Mouse (Mus musculus) midbrain, embryonic 15.5 days (tissue): ENCODE measurements around the gene Ciz1. TPM values are rescaled to one million over a fixed set of nuclear protein-coding genes. Genes with fewer than 3 reads are reported as not detected.

ENCODE experiments used
- ATAC-seq: fragments of 200-750 bp; cut with Nextera tagmentation; replicated peaks from 2 replicates; pipeline ENCODE4 v1.8.0; 2017; ENCODE audit warnings: moderate TSS enrichment
- H3K27ac ChIP-seq: fragments of 300-500 bp; sonication (generic); 2 replicates; pipeline ENCODE4 v1.5.1; 2015; ENCODE audit warnings: mild to moderate bottlenecking, inconsistent platforms
- H3K27me3 ChIP-seq: fragments of 300-500 bp; sonication (generic); replicated peaks from 2 replicates; pipeline ENCODE4 v1.6.1; 2015; ENCODE audit warnings: inconsistent platforms
- H3K36me3 ChIP-seq: fragments of 300-500 bp; sonication (generic); replicated peaks from 2 replicates; pipeline ENCODE4 v1.6.1; 2015; ENCODE audit warnings: inconsistent platforms
- H3K4me1 ChIP-seq: fragments of 300-500 bp; sonication (generic); 2 replicates; pipeline ENCODE4 v1.6.1; 2015; ENCODE audit warnings: inconsistent platforms
- H3K4me2 ChIP-seq: fragments of 300-500 bp; sonication (generic); 2 replicates; pipeline ENCODE4 v1.6.1; 2015; ENCODE audit warnings: inconsistent platforms, mild to moderate bottlenecking, moderate library complexity
- H3K4me3 ChIP-seq: fragments of 300-500 bp; sonication (generic); 2 replicates; pipeline ENCODE4 v1.5.1; 2015; ENCODE audit warnings: mild to moderate bottlenecking, inconsistent platforms
- H3K9ac ChIP-seq: fragments of 300-500 bp; sonication (generic); 2 replicates; pipeline ENCODE4 v1.6.1; 2015; ENCODE audit warnings: mild to moderate bottlenecking, inconsistent platforms
- H3K9me3 ChIP-seq: fragments of 300-500 bp; sonication (generic); 2 replicates; pipeline ENCODE4 v1.6.1; 2016; ENCODE audit warnings: inconsistent platforms
- WGBS: fragments of 180-500 bp; shearing (Covaris S2); methylation state at CpG from one replicate; pipeline ENCODE4 v1.1.7; 2015; ENCODE audit warnings: mixed read lengths; 5-methylcytosine and 5-hydroxymethylcytosine counted together
- polyA plus RNA-seq: library from polyadenylated mRNA; unstranded; fragments of >200 nt; fragmentation: Nextera tagmentation; extraction: Ambion mirVana; gene quantifications from 2 replicates; pipeline ENCODE4 v1.2.1, GENCODE M21; 2015

The Ciz1 gene
- polyA plus RNA-seq, 1 experiment from 2014 or later: 64.4 TPM

DNA sequence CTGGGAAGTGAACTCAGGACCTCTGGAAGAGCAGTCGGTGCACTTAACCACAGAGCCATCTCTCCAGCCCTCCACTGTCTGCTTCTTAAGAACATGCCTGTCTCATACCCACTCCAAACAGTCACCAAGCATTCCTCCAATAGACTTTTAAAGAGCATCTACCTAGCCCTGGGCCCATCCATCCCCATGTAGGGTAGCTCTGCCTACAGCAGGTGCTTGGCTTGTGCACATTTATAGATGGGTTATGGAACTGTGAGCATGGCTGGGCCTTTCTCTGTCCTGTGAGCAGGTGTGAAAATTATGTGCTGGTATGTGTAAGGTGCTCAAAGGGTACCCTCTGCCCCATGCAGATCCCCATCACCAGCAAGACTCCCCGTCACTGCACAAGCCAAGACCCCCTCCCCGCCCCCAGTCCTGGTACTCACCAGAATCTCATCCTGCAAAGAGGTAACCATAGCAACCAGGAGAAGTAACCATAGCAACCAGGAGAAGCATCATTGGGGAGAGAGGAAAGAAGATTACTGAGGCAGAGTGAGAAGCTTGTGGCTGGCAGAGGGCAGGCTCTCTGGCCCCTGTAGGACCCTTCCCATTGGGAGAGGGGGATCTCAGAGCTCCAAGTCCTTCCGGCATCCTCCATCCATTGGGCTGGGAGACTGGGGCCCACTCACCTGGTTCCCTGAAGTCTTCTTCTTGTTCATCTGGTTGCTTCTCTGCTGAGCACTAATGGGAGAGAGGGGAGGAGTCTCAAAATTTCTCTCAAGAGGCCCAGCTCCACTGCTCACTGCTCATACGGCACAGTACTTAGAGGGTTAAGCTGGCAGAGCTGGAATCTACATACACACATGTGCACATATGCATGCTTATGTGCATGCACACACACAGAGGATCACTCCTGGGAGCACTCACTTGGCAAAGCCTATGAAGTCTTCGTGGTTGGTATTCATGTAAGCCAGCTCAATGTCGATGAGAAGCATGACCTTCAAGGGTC, 29.1 kb upstream of the Ciz1 start:
- Histone ChIP-seq H3K27ac (peak overlapping the region; percentile 92), H3K36me3 (peaks cover 9% of the 10 kb centered on the region; the same call in 1 of the 2 replicates), H3K9ac (no peak overlapping the region; the same call in 1 of the 2 replicates), H3K4me2 (peak overlapping the region; percentile 39), H3K4me1 (peaks cover 32% of the 10 kb centered on the region), H3K27me3 (no peaks in the 10 kb centered on the region), H3K9me3 (no peaks in the 10 kb centered on the region), H3K4me3 (no peak overlapping the region; the same call in 1 of the 2 replicates)
- WGBS: 33% methylated on average over 7 of the region's 7 CpGs
- peak; percentile 86 for ATAC-seq

DNA sequence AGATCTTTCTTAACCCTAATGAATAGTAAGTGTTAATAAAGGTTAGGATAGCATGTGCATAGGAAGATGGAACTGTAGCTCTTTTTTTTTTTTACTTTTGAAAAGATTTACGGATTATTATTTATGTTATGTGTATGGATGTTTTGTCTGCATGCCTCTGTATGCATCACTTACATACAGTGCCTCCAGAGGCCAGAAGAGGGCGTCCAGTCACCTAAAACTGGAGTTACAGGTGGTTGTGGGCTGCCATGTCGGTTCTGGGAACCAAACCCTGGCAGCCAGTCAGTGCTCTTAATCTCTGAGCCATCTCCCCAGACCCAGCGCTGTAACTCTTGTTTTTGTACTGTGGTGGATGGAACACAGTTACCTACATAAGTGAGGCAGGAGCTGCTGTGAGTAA, 27.8 kb upstream of the Ciz1 start:
- Histone ChIP-seq H3K27me3 (no peaks in the 10 kb centered on the region), H3K36me3 (peaks cover 9% of the 10 kb centered on the region; the same call in 1 of the 2 replicates), H3K9ac (no peak overlapping the region), H3K9me3 (no peaks in the 10 kb centered on the region), H3K4me3 (no peak overlapping the region), H3K4me2 (no peak overlapping the region), H3K4me1 (peaks cover 23% of the 10 kb centered on the region), H3K27ac (0 out of 2 replicates have a peak overlapping the region, but pooled peaks have one; percentile 32)
- ATAC-seq: no peak
- WGBS: 63% methylated on average over 4 of the region's 4 CpGs

DNA sequence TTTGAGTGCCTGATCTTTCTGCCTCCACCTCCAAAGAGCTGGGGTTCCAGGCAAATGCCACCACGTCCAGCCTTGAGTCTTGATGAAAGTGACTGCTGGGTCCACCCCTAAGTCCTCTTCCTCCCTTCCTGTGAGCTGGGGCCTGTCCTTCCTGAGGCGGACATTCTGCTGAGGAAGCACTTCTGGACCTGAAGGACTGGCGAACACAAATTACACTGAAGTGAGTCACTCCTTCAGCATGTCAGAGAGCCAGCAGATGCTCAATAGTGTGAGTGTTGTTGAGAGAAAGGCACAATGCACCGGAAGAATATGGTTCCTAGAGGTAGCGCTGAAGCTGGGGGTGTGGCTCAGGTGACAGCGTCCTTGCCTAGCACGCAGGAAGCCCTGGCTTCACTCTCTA, 26.8 kb upstream of the Ciz1 start:
- Histone ChIP-seq H3K9me3 (no peaks in the 10 kb centered on the region), H3K36me3 (peaks cover 5% of the 10 kb centered on the region; the same call in 1 of the 2 replicates), H3K4me1 (peaks cover 23% of the 10 kb centered on the region), H3K9ac (no peak overlapping the region), H3K4me2 (no peak overlapping the region), H3K27ac (0 out of 2 replicates have a peak overlapping the region, but pooled peaks have one; percentile 41), H3K27me3 (no peaks in the 10 kb centered on the region), H3K4me3 (no peak overlapping the region)
- 81% methylated on average over 7 of the region's 7 CpGs for WGBS
- no peak for ATAC-seq

DNA sequence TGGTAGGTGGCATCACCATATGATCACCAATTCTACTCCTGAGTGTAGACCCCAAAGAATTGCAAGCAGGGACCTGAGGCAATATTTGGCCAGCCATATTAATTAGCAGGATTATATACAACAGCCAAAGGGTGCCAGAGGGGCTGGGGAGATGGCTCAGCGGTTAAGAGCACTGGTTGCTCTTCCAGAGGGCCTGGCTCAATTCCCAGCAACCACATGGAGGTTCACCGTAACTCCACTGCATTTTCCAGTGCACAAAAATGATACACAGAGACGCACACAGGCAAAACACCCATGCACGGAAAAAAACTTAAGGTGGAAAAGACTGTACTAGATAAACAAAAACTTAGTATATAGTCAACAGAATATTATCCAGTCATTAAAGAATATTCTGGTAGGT, 24.9 kb upstream of the Ciz1 start:
- 77% methylated on average over 4 of the region's 4 CpGs for WGBS
- Histone ChIP-seq H3K4me2 (no peak overlapping the region), H3K36me3 (peaks cover 8% of the 10 kb centered on the region; the same call in 1 of the 2 replicates), H3K27me3 (no peaks in the 10 kb centered on the region), H3K9ac (no peak overlapping the region), H3K4me1 (peaks cover 16% of the 10 kb centered on the region), H3K9me3 (no peaks in the 10 kb centered on the region), H3K27ac (no peak overlapping the region), H3K4me3 (no peak overlapping the region)
- ATAC-seq: no peak

DNA sequence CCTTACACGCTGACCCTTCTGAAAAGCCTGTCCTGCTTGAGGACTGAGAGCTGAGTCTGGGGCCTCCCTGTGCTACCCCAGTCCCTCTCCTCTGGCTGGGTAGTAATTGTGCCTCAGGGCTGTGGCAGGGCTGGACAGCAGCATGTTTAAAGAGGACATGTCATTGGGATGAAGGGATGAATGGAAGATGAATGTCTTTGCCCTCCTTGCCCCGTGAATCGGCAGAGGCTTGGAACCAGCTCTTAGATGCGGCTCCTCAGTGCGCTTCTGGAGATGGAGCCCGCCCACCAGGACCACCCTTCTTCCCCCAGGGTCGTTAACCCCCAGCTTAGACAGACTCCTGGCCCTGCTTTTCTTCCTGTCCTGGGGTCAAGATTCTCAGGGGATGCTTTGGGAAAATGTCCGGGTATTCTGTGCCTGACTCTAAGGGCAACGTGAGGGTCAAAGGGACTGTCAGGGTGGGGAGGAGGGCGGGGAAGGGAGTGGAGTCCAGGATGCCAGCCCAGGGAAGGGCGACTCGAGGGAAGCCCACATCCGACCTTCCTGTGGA, 23.1 kb upstream of the Ciz1 start:
- H3K4me3 ChIP-seq: no peak overlapping the region
- H3K4me2 ChIP-seq: no peak overlapping the region
- H3K9ac ChIP-seq: no peak overlapping the region
- H3K36me3 ChIP-seq: peaks cover 14% of the 10 kb centered on the region; the same call in 1 of the 2 replicates
- H3K9me3 ChIP-seq: no peaks in the 10 kb centered on the region
- H3K27ac ChIP-seq: no peak overlapping the region
- no peak for ATAC-seq
- WGBS: 39% methylated on average over 13 of the region's 13 CpGs
- no peaks in the 10 kb centered on the region; the same call in 1 of the 2 replicates for H3K27me3 ChIP-seq
- H3K4me1 ChIP-seq: no peaks in the 10 kb centered on the region

DNA sequence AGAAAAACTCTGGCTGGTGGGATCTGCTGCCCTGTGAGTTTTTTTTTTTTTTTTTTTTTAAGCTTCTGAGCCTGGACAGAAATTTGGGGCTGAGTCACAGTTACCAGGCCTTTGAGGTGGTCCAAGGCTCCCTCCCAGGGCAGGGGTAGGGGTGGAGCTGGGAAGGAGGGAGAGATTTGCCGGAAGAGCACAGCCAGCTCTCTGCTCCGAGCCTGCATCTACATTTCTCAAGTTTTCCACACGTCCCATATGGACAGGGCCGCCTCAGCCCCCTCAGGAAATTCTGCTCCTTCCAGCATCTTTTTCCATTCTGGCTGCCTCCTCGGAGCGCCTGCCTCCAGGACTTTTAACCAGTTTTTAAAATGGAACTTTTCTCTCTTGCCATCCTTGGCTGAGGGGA, 22.6 kb upstream of the Ciz1 start:
- Histone ChIP-seq H3K4me1 (no peaks in the 10 kb centered on the region), H3K27ac (no peak overlapping the region), H3K4me3 (no peak overlapping the region), H3K9me3 (no peaks in the 10 kb centered on the region), H3K9ac (no peak overlapping the region), H3K36me3 (peaks cover 17% of the 10 kb centered on the region; the same call in 1 of the 2 replicates), H3K27me3 (no peaks in the 10 kb centered on the region; the same call in 1 of the 2 replicates), H3K4me2 (no peak overlapping the region)
- no peak for ATAC-seq
- WGBS: 62% methylated on average over 6 of the region's 6 CpGs

DNA sequence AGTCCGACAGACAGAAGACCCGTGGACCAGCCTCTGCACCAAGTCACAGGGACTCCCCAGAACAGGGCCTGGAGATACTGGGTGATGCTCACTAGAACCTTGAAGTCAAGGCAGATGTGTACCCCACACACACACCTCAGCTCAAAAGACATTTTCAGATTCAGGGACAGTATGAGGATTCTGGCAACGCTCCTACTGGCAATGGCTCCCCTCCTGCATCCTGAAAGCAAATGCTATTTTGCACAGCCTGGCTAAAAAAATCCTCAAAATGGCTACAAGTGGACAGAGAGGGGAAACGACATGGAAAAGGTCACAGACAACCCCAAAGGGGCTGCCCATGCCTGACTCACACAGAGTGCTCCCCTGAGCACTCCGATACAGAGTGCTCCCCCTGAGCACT, 20.0 kb upstream of the Ciz1 start:
- Histone ChIP-seq H3K4me3 (no peak overlapping the region), H3K4me1 (no peaks in the 10 kb centered on the region), H3K36me3 (peaks cover 27% of the 10 kb centered on the region), H3K27ac (no peak overlapping the region), H3K4me2 (no peak overlapping the region), H3K27me3 (peaks cover 3% of the 10 kb centered on the region; the same call in 1 of the 2 replicates), H3K9ac (no peak overlapping the region), H3K9me3 (no peaks in the 10 kb centered on the region)
- 93% methylated on average over 5 of the region's 5 CpGs for WGBS
- ATAC-seq: no peak

DNA sequence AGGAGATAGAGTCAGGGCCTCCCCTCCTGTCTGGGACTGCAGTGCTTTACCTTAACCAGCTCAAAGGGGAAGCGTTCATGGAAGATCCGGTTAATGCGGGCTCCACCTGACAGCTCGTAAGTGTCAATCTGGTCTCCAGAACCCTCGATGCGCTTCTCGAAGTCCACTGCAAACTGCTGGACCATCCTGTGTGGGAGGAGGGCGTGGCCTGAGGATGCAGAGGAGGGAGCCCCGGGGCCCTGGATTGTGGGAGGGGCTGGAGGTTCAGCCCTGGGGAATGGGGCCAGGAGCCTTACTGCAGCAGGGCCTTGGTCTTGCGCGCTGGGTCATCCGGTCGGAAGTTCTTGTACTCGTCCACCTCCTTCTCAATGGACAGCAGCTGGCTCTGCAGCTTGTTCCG, 16.2 kb upstream of the Ciz1 start:
- Histone ChIP-seq H3K4me3 (no peak overlapping the region), H3K4me2 (no peak overlapping the region), H3K9me3 (no peaks in the 10 kb centered on the region), H3K9ac (no peak overlapping the region), H3K4me1 (no peaks in the 10 kb centered on the region), H3K36me3 (peaks cover 40% of the 10 kb centered on the region), H3K27ac (no peak overlapping the region), H3K27me3 (peaks cover 3% of the 10 kb centered on the region; the same call in 1 of the 2 replicates)
- WGBS: 56% methylated on average over 15 of the region's 15 CpGs
- no peak for ATAC-seq

DNA sequence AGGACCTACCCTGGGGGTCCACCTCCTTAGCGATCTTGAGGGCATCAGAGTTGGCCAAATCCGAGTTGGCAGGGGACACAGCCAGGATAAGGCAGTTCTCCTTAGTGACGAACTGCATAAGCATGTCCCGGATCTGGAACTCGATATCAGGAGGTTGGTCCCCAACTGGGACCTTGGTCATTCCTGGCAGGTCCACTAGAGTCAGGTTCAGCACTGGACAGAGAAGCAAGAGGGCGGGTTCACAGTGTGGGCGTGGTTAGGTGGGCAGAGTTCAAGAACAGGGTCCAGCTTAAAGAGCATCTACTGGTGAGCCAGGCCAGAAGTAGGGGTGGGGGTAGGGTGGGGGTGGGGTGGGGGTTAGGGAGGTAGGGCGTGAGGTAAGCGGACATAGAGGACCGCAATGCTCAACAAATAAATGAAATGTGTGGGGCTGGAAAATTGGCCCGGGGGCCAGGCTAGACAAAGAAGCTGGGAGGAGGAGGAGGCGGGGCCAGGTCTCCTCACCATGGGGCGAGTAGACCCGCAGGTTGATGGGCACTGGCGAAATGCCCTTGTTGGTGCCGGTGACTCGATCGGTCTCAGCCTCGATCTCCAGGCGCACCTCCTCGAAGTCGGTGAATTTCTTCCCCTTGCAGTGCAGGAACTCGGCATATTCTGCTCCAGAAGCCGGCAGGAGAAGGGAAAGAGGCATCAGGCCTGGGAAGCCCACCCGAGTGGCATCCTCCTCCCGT, 12.1 kb upstream of the Ciz1 start:
- Histone ChIP-seq H3K4me3 (no peak overlapping the region), H3K4me1 (peaks cover 10% of the 10 kb centered on the region), H3K27ac (no peak overlapping the region), H3K4me2 (no peak overlapping the region), H3K9ac (no peak overlapping the region), H3K36me3 (peaks cover 24% of the 10 kb centered on the region), H3K27me3 (0 out of 2 replicates have a peak, but pooled peaks cover 3% of the 10 kb centered on the region), H3K9me3 (no peaks in the 10 kb centered on the region)
- WGBS: 46% methylated on average over 26 of the region's 26 CpGs
- no peak for ATAC-seq

DNA sequence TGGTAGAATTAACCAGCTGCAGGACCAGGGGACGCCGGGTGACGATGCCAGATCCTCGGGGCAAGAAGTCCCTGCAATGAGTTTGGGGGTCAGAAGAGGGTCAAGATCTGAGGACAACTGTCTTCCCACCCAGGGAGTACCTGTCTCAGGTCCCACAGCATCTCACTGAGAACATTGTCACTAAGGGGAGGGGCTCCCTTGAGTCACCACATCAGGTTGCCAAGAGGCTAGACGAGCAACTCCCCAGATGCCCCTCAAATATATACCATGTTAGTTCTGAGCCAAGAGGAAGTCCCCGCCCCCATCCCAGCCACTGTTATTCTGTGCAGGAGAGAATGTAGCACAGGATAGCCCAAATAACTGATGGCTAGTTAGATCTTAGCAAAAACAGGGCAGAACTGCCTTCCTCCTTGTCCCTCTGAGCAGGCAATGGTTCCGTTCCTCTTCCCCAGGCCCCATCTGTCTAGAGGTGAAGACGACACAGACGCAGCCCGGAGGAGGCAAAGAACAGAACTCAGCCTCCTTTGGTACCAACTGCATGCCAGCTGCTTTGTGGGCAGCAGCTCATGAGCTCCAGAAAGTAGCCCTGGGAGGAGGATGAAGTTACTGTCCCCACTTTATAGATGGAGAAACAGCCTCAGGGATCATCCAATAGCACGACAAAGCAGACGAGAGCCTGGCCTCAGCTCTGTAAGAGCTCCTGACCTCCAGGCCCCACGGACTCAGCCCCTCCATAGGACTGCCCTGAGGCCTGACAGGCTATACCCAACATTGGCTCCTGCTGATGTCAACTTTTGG, 11.1 kb upstream of the Ciz1 start:
- Histone ChIP-seq H3K36me3 (peaks cover 23% of the 10 kb centered on the region), H3K4me1 (peaks cover 10% of the 10 kb centered on the region), H3K4me2 (no peak overlapping the region), H3K27me3 (0 out of 2 replicates have a peak, but pooled peaks cover 3% of the 10 kb centered on the region), H3K27ac (no peak overlapping the region), H3K9ac (no peak overlapping the region), H3K9me3 (no peaks in the 10 kb centered on the region), H3K4me3 (no peak overlapping the region)
- 84% methylated on average over 13 of the region's 13 CpGs for WGBS
- ATAC-seq: no peak

DNA sequence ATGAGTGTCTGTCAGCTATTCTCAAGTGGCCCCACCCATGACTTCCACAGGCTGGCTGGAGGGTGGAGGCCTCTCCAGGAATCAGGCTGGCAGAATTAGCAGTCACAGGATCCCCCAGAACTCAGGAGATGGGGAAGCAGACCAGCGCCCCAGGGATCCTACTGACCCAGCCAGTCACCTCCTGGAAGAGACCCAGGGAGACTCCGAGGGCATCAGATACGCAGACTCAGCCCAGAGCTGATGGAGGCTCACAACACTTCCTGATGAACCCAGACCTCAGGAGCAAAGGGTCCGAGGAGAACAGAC, 10.5 kb upstream of the Ciz1 start:
- Histone ChIP-seq H3K27me3 (0 out of 2 replicates have a peak, but pooled peaks cover 3% of the 10 kb centered on the region), H3K4me2 (no peak overlapping the region), H3K9ac (no peak overlapping the region), H3K4me3 (no peak overlapping the region), H3K36me3 (peaks cover 20% of the 10 kb centered on the region), H3K9me3 (no peaks in the 10 kb centered on the region), H3K27ac (no peak overlapping the region), H3K4me1 (peaks cover 10% of the 10 kb centered on the region)
- WGBS: 82% methylated on average over 4 of the region's 4 CpGs
- ATAC-seq: no peak
